Mouse (Mus musculus) bone marrow macrophage, adult 2 months (primary cell): Measurements from ENCODE around the gene Il27ra.

Experiments
- CTCF ChIP-seq: IDR thresholded peaks from 2 replicates; pipeline ENCODE4 v1.5.1; 2012; ENCODE audit warnings: low read depth, mild to moderate bottlenecking, low read length, moderate library complexity
- POLR2A ChIP-seq: IDR thresholded peaks from 2 replicates; pipeline ENCODE4 v1.6.1; 2012; ENCODE audit warnings: mild to moderate bottlenecking, low read depth, low read length, borderline replicate concordance

DNA sequence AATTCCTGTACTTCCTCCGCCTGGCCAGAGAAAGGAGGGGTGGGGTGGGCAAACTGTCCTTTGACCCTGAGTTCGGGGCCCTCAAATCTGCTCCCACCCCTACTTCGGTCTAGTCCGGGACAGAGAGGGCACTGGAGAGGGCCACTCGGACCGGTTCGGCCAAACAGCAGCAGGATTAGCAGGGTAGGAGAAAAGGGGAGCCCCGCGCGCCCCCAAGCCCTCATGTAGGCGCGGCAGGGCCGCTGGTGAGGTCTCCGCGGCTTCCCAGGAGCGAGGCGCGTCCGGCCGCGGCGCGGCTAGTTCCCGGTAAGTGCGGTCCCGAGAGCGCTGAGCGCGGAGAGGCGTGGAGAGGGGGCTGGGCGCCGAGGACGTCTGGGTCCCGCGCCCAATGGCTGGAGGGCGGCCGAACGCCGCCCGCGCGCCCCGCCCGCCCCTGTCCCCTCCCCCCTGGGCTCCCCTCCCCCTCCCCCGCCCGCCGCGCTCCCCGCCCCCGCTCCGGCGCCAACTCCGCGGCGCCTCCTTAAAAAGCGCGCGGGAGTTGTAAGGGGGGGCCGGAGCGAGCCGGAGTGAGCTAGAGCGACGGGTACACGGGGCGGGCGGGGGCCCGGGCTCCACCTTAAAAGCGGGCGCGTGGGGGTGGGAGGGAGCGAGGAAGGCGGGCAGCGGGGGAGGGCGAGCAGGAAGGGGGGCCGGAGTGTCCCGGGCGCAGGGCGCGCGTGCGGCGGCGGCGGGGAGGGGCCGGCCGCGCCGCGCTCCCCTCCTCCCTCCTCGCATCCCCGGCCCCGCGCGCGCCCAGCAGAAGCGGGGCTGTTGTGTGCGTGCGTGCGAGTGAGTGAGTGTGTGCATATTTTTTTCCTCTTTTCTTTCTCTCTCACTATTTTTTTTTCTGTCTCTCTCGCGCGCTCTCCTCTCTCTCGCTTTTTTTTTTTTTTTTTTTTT, 45.6 kb downstream of the Il27ra start:
- TF ChIP-seq POLR2A, result peak; percentile 7; the same call in 1 of the 2 replicates
- TF ChIP-seq CTCF, result no peak
